Mouse (Mus musculus) induced T-regulatory cell, adult 2 months (primary cell): ENCODE results near the gene Arfgap3.

ENCODE experiments used
- DNase-seq: peaks from one replicate; pipeline ENCODE4 v3.0.0-alpha.2; 2012; ENCODE audit warnings: low read depth

Gene Arfgap3

DNA sequence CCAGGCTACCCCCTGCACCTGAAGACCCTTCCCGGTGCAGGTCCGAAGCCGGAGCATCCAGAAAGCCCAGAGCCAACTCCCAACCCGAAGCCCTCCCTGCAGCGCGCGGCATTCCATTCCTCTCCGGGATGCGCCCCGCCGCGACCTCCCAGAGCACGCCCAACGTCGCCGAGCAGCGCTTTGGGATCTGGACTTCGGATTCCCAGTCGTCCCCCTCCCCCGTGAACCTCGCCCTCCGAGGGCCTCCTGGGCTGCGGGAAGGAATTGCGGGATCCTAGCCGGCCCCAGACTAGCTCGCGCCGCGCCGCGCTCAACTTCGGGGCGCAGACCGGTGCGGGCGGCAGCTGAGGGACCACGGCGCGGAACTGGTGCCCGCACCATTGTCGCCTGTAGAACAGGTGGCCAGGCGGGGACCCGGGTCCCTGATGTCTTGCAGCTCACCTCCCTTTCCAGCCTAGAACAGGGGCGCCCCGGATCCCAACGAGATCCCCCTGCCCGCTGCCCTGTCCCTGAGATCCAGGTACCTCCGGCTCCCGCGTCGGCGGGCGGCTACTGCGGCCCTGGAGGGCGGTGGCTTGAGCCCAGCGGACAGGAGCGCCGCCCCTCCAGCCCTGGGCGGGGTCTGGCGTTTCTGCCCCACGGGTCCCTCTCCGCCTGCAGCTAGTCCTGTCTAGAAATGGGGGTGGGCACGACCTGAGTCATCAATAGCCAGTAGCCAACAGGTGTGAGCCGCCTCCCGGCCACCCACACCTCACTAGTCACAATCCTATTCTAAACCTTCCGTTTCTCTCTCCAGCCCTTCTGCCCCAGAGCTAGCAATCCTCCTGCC, 98.7 kb downstream of the Arfgap3 start, which contains the start of gene A4galt:
Gene A4galt (minus strand): TSS at position 599 of the 829 bp plus-strand sequence.
- no peak for DNase-seq

- no peak for DNase-seq
Measured at GRCm38 (mm10) chr15:83250651-83251175, 99.3 kb downstream of the Arfgap3 start.
